Mouse (Mus musculus) stomach, embryonic 16.5 days (tissue): ENCODE results near the gene Mob3a. TPM values are rescaled to one million over a fixed set of nuclear protein-coding genes. Genes with fewer than 3 reads are reported as not detected.

Experiments used
- ATAC-seq: fragments of 200-750 bp; cut with Nextera tagmentation; 2 replicates; pipeline ENCODE4 v1.8.0; 2017; ENCODE audit warnings: moderate number of reproducible peaks, moderate TSS enrichment; ENCODE audit not compliant: insufficient read depth, low FRiP score
- H3K27ac ChIP-seq: fragments of 300-500 bp; sonication (generic); 2 replicates; pipeline ENCODE4 v1.5.1; 2014; ENCODE audit warnings: low read length
- H3K27me3 ChIP-seq: fragments of 300-500 bp; sonication (generic); 2 replicates; pipeline ENCODE4 v1.6.1; 2014; ENCODE audit warnings: low read length, control low read depth, mixed read lengths; ENCODE audit not compliant: control insufficient read depth, insufficient read depth
- H3K36me3 ChIP-seq: fragments of 300-500 bp; sonication (generic); 2 replicates; pipeline ENCODE4 v1.6.1; 2014; ENCODE audit warnings: low read length; ENCODE audit not compliant: control insufficient read depth, insufficient read depth
- H3K4me1 ChIP-seq: fragments of 300-500 bp; sonication (generic); 2 replicates; pipeline ENCODE4 v1.6.1; 2014; ENCODE audit warnings: low read length, control low read depth, mixed read lengths; ENCODE audit not compliant: control insufficient read depth, insufficient read depth
- H3K4me2 ChIP-seq: fragments of 300-500 bp; sonication (generic); 2 replicates; pipeline ENCODE4 v1.6.1; 2014; ENCODE audit warnings: low read depth, low read length, mixed read lengths
- H3K4me3 ChIP-seq: fragments of 300-500 bp; sonication (generic); replicated peaks from 2 replicates; pipeline ENCODE4 v1.5.1; 2014; ENCODE audit warnings: mild to moderate bottlenecking, low read length
- H3K9ac ChIP-seq: fragments of 300-500 bp; sonication (generic); 2 replicates; pipeline ENCODE4 v1.6.1; 2014; ENCODE audit warnings: low read length
- H3K9me3 ChIP-seq: fragments of 300-500 bp; sonication (generic); replicated peaks from 2 replicates; pipeline ENCODE4 v1.6.1; 2016; ENCODE audit warnings: low read length, control low read depth; ENCODE audit not compliant: control insufficient read depth
- WGBS: fragments of 180-500 bp; shearing (Covaris S2); extraction: QIAGEN DNeasy Blood & Tissue Kit; methylation state at CpG from one replicate; pipeline ENCODE4 v1.1.7; 2014; 5-methylcytosine and 5-hydroxymethylcytosine counted together
- polyA plus RNA-seq: library from polyadenylated mRNA; unstranded; fragments of >200 nt; fragmentation: Nextera tagmentation; extraction: Ambion mirVana; gene quantifications from 2 replicates; pipeline ENCODE4 v1.2.1, GENCODE M21; 2015

The Mob3a gene
- polyA plus RNA-seq, 1 experiment from 2014 or later, result 51.6 TPM

DNA sequence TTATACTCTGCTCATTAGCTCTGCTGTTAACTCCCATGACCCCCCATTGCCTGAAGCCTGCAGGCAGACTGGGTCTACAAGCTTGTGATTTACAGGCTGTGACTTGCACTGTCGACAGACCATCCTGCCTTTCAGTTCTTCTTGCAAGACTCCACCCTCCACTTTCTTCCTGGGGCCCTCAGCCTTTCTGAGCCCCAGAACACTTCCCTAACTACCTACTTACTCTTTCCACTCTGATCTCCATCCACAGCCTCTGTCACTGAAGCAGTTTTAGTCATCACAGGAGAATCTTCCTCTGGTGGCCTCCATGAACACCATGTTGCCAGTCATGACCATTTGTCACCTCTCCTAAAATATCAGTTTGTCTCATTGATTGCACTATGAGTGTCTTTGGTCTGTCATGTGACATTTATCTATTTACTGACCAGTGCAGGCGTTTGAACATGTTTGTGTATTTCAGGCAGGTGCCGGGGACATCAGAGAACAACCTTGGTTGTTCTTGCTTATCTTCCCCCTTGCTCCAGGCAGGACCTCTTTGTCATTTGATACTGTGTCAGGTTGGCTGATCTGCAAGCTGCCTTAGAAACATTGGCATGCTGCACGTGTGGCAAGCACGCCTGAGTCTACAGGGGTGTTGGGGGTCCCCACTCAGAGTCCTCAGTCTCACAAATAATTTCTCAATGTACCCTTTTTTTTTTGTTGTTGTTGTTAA, 38.1 kb downstream of the Mob3a start:
- ATAC-seq, result no peak
- Histone ChIP-seq H3K4me2 (no peak overlapping the region; the same call in 1 of the 2 replicates), H3K27ac (peak overlapping the region; percentile 94), H3K27me3 (no peaks in the 10 kb centered on the region), H3K9me3 (no peaks in the 10 kb centered on the region), H3K36me3 (peaks cover 13% of the 10 kb centered on the region), H3K4me1 (peaks cover 38% of the 10 kb centered on the region), H3K4me3 (no peak overlapping the region), H3K9ac (no peak overlapping the region)
- 29% methylated on average over 5 of the region's 5 CpGs for WGBS

DNA sequence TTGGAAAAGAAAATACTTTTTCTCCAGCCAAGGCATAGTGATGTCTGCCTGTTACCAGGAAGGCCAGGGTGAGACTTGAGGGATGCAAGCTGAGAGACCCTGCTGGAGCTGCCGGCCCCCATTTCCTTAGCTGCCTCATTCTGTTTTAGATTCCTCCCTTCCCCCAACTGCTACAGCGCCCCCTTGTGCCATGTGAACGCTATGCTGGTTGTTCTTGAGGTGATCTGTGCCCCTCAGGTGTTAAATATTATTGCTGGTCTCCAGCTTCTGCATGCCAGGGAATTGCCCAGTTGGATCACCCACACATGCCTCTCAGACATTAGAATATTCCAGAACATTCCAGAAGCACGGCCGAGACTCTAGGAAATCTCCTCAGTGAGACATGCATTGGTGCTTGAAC, 40.6 kb downstream of the Mob3a start:
- Histone ChIP-seq H3K27ac (no peak overlapping the region), H3K9ac (no peak overlapping the region), H3K4me1 (peaks cover 32% of the 10 kb centered on the region), H3K4me3 (no peak overlapping the region), H3K4me2 (no peak overlapping the region), H3K27me3 (no peaks in the 10 kb centered on the region), H3K9me3 (no peaks in the 10 kb centered on the region), H3K36me3 (no peaks in the 10 kb centered on the region)
- WGBS, result 40% methylated on average over 5 of the region's 5 CpGs
- no peak for ATAC-seq

DNA sequence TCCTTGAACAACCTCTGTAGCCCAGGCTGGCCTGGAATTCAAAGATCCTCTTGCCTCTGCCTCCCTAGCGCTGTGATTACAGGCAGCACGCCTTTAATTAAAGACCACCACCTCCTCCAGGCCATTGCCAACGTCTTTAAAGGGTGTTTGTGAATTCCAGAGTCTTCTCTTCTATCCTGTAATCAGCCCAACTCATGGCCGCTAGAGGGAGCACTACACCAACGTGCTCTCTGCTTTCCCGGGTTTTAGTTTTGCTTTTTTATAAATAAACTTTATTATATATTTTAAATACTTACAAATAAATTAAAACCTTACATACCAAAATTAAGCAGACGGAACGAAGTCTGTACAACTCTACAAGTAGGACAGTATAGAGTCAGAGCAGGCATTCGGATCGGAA, 42.6 kb downstream of the Mob3a start:
- ATAC-seq, result no peak
- Histone ChIP-seq H3K9ac (no peak overlapping the region), H3K27me3 (no peaks in the 10 kb centered on the region), H3K27ac (peak overlapping the region; percentile 4; the same call in 1 of the 2 replicates), H3K4me1 (peaks cover 28% of the 10 kb centered on the region), H3K4me2 (peak overlapping the region; percentile 31; the same call in 1 of the 2 replicates), H3K9me3 (no peaks in the 10 kb centered on the region), H3K36me3 (no peaks in the 10 kb centered on the region), H3K4me3 (peak overlapping the region; percentile 31)
- WGBS, result 13% methylated on average over 10 of the region's 10 CpGs

DNA sequence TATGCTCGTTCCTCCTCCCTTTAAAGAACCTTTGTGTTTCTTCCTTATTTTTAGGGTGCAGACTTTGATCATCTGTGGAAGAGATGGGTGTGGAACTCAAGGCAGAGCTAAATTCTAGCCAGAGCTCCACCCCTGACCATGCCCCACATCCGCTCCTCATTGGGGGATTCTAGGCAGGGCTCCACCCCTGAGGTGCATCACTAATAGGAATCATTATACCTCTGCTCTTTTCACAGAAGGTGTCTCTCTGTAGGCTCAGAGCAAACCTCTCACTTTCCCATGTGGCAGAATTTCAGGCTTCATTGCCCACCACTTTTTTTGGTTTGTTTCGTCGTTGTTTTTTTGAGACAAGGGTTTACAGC, 43.0 kb downstream of the Mob3a start:
- no peaks in the 10 kb centered on the region for H3K27me3 ChIP-seq
- ATAC-seq, result no peak
- H3K4me2 ChIP-seq, result 0 out of 2 replicates have a peak overlapping the region, but pooled peaks have one; percentile 31
- H3K4me3 ChIP-seq, result no peak overlapping the region; the same call in 1 of the 2 replicates
- WGBS, result 54% methylated on average over 4 of the region's 4 CpGs
- no peaks in the 10 kb centered on the region for H3K36me3 ChIP-seq
- H3K9ac ChIP-seq, result no peak overlapping the region
- no peaks in the 10 kb centered on the region for H3K9me3 ChIP-seq
- H3K27ac ChIP-seq, result peak overlapping the region; percentile 4; the same call in 1 of the 2 replicates
- H3K4me1 ChIP-seq, result peaks cover 25% of the 10 kb centered on the region

DNA sequence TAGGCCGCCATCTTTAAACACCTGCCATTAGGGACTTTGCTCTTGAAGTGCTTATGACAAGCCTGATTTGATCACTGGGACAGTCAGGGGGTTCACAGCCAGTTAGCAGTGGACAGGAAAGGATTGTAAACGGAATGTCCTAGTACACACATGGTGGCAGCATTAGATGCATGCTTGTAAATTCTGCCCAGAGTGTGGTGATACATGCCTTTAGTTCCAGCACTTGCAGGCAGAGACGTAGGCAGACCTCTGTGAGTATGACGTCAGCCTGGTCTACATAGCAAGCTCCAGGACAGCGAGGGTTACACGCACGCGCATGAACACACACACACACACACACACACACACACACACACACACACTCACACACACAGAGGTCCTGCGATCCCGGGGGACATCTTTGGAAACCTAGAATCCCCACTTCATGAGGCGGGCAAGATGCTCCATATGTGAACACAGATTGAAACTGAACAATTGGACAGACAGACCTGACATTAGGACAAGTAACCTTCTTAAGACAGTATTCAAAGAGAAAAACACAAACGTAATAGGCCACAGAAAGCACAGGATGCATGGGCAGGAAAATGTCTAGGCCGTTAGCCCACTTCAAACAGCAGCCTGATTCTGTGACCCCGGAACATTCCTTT, 43.5 kb downstream of the Mob3a start:
- ATAC-seq, result no peak
- H3K27ac ChIP-seq, result peak overlapping the region; percentile 4; the same call in 1 of the 2 replicates

DNA sequence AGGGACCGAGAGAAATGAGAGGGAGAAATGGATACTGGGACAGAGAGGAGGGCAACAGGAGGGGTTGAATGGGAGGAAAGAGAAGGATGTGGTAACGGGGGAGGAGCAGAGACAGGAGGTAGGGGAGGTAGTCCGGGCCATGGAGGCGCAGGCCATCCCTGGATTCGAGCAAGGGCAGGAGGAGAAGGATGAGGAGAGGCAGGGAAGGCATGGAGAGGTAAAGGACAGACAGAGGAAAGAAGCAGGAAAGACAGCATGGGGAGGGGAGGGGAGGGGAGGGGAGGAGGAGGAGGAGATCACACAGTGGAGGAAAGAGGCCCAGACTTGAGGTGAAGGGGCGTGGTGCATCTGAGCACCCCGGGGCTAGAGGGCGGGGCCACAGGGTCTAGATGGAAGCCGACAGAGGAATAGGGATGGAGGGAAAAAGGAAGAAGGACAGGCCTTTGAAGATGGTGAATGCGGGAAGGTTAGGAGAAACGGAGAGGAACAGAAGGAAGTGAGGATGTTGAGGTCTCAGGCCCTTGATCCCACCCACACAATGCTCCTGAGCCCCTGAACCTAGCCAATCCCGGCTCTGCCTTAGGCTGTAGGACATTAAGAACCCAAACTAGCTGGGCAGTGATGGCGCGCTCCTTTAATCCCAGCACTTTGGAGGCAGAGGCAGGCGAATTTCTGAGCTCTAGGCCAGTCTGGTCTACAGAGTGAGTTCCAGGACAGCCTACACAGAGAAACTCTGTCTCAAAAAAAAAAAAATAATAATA, 44.7 kb downstream of the Mob3a start, which contains the start of gene Btbd2:
Gene Btbd2 (minus strand): TSS at position 209 of the 761 bp plus-strand sequence.
- Histone ChIP-seq H3K27ac (peak within 1 kb of the TSS; percentile 96), H3K27me3 (no peaks in the 10 kb centered on the region), H3K4me2 (peak within 1 kb of the TSS; percentile 92), H3K4me1 (peaks cover 21% of the 10 kb centered on the region), H3K36me3 (no peaks in the 10 kb centered on the region), H3K4me3 (peak within 1 kb of the TSS; percentile 71), H3K9me3 (no peaks in the 10 kb centered on the region), H3K9ac (peak within 1 kb of the TSS; percentile 88)
- ATAC-seq, result peak; percentile 7; the same call in 1 of the 2 replicates
- WGBS, result 18% methylated on average over 15 of the region's 15 CpGs

More for the DNA sequence above, 43.5 kb downstream of the Mob3a start:
- Histone ChIP-seq H3K4me2 (no peak overlapping the region), H3K36me3 (no peaks in the 10 kb centered on the region), H3K4me1 (peaks cover 24% of the 10 kb centered on the region), H3K9me3 (no peaks in the 10 kb centered on the region), H3K27me3 (no peaks in the 10 kb centered on the region), H3K4me3 (no peak overlapping the region), H3K9ac (no peak overlapping the region)
- WGBS, result 82% methylated on average over 14 of the region's 14 CpGs

DNA sequence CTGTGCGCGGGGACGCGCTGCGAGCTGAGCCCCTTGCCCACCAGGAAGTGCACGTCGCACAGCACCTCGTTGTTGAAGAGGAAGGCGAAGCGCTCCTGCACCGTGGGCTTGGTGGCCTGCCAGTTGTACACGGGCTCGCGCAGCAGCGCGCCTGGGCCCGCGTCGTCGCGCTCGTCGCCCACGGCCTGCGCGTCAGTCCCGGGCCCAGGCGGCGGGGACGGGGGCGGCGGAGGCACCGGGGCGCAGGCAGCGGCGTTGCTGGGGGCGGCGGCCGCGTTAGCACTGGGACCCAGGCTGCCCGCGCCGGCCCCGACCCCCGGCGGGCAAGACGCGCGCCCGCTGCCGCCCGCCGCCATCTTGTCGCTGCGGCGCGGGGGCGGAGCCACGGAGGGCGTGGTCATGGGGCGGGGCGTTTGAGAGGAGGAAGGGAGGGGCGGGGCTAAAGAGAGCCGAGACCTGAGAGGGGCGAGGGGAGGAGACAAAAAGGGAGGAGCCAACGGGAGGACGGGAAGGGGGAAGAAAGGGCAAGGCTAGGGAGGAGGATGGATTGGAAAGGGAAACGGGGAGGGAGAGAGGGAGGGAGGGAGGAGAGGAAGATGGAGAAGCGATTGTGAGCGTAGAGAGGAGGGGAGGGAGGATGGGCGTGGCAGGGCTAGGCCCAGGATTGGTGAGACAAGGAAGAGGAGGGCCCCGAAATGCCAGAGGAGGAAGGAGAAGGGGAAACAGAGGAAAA, 45.5 kb downstream of the Mob3a start:
- H3K4me2 ChIP-seq, result peak overlapping the region; percentile 92
- no peaks in the 10 kb centered on the region for H3K36me3 ChIP-seq
- H3K9me3 ChIP-seq, result no peaks in the 10 kb centered on the region
- peak overlapping the region; percentile 96 for H3K27ac ChIP-seq
- H3K9ac ChIP-seq, result peak overlapping the region; percentile 88
- WGBS, result under 1% methylated on average over 71 of the region's 72 CpGs
- peak; percentile 92 for ATAC-seq
- peaks cover 21% of the 10 kb centered on the region for H3K4me1 ChIP-seq
- peak overlapping the region; percentile 71 for H3K4me3 ChIP-seq
- no peaks in the 10 kb centered on the region for H3K27me3 ChIP-seq

DNA sequence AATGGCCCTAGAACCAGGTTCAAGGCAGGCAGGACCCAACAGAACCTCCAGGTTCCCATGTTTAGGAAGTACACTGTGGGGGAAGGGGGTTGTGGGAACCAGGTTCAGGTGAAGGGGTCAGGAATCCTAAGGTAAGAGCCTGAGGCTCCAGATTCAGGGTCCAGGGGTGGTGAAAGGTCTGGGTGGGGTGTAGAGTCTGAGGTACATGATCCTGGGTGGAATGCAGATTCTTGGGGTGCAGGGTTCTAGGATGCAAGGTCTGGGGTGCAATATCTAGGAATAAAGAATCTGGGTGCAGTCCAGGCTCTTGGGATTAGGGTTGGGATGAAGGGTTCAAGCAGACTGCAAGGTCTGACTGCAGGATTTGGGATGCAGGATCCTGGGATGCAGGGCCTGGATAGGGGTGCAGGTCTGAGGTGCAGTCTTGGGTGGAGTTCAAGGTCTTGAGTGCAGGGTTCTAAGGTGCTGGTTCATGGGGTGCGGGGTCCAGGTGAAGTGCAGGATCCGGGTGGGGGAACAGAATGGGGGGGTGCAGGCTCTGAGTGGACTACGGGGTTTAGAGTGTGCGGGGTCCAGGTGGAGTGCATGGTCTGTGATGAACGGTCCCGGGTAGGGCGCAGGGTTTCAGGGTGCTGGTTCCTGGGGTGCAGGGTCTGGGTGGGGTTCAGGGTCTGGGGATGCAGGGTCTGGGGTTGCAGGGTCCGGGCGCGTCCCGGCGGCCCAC, 46.2 kb downstream of the Mob3a start:
- peak overlapping the region; percentile 21 for H3K27ac ChIP-seq
- ATAC-seq, result peak; percentile 23; the same call in 1 of the 2 replicates
- peak overlapping the region; percentile 71 for H3K4me3 ChIP-seq
- no peaks in the 10 kb centered on the region for H3K27me3 ChIP-seq
- H3K9ac ChIP-seq, result peak overlapping the region; percentile 88
- H3K4me2 ChIP-seq, result peak overlapping the region; percentile 92
- H3K36me3 ChIP-seq, result no peaks in the 10 kb centered on the region
- H3K9me3 ChIP-seq, result no peaks in the 10 kb centered on the region
- H3K4me1 ChIP-seq, result peaks cover 21% of the 10 kb centered on the region
- WGBS, result 2% methylated on average over 12 of the region's 12 CpGs
